Mouse (Mus musculus): ENCODE data around the gene Fam102a. TPM values are rescaled to one million over a fixed set of nuclear protein-coding genes. Genes with fewer than 3 reads are reported as not detected.

Fam102a gene
- total RNA-seq, 2 experiments from 2014 or later, result 1.2 to 6.5 TPM

DNA sequence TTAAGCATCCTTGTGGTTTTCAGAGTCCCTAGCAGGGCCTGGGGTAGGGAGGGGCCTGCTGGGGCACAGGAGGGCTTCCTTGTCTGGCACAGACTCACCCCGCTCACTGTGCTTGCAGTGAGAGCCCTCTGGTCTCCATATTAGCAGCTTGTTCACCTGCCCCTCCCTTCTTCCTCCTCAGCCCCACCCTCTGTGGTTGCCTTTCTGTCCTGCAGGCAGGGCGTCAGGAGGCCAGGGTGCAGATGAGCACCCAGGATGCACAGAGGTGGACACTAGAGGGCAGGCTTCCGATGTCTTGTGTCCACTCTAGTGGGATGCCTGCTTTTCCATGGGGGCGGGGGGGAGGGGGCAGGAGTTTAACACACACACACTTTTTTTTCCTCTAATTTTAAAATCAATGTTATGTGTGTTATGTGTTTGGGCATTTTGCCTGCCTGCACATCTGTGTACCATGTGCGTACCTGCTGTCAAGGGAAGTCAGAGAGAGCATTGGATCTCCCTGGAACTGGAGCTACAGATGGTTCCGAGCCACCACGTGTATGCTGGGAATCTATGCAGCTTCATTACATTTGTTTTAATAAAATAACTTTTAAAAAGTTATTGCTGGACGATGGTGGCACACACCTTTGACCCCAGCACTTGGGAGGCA, 66.4 kb downstream of the Fam102a start:
- ATAC-seq (replicated peaks; ENCODE audit: low FRiP score, poor library complexity, severe bottlenecking), result peak; percentile 62

GRCm38 (mm10) chr2:32602600-32603054, 67.5 kb downstream of the Fam102a start:
- ATAC-seq (replicated peaks; ENCODE audit: low FRiP score, poor library complexity, severe bottlenecking), result peak; percentile 61

- no peak for ATAC-seq (replicated peaks; ENCODE audit: low FRiP score, poor library complexity, severe bottlenecking)
Observed at GRCm38 (mm10) chr2:32604631-32605030, 69.5 kb downstream of the Fam102a start.

DNA sequence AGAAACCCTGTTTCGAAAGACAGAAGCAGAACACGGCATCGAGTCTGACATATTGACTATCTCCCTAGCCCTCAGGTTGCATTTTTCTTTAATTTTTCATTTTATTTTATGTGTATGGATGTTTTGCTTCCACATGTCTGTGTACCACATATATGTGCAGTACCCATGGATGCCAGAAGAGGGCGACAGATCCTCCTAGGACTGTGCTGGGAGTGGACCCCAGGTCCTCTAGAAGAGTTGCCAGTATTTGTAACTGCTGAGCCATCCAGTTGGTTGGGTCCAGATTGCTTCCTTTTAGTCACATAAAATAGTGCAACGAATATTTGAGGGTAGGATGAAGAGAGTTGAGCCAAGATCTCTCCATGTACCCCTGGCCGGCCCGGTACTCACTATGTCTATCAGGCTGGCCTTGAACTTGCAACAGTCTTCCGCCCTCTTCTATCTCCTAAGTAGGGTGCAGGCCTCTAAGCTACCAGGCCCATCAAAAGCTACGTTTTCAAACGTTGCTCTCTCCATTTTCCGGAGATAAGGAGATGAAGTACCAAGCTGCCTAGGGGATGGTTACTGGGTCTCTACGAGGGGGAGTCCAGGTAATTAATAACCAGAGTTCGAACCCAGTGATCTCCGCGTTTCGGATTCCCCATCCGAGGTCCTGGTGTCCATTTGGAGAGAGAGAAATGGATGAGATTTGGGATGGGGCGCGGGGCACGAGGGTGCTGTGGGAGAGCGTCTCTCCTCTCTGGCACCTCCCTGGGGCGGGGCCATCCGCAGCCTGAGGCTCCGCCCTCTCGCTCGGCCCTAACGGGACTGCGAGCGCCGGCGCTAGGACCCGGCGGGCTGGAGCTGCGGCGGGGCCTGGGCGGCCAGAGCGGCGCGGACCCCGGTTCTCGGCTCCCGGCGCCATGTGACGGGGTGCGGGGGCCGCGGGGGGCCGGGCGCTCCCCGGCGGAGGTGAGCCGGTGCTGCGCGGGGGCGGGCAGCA, 71.3 kb downstream of the Fam102a start:
- peak; percentile 75 for ATAC-seq (replicated peaks; ENCODE audit: low FRiP score, poor library complexity, severe bottlenecking)

GRCm38 (mm10) chr2:32607262-32607947, 72.3 kb downstream of the Fam102a start:
- ATAC-seq (replicated peaks; ENCODE audit: low FRiP score, poor library complexity, severe bottlenecking), result peak; percentile 34

- peak; percentile 59 for ATAC-seq (replicated peaks; ENCODE audit: low FRiP score, poor library complexity, severe bottlenecking)
Observed at GRCm38 (mm10) chr2:32608141-32608777, 73.1 kb downstream of the Fam102a start.

DNA sequence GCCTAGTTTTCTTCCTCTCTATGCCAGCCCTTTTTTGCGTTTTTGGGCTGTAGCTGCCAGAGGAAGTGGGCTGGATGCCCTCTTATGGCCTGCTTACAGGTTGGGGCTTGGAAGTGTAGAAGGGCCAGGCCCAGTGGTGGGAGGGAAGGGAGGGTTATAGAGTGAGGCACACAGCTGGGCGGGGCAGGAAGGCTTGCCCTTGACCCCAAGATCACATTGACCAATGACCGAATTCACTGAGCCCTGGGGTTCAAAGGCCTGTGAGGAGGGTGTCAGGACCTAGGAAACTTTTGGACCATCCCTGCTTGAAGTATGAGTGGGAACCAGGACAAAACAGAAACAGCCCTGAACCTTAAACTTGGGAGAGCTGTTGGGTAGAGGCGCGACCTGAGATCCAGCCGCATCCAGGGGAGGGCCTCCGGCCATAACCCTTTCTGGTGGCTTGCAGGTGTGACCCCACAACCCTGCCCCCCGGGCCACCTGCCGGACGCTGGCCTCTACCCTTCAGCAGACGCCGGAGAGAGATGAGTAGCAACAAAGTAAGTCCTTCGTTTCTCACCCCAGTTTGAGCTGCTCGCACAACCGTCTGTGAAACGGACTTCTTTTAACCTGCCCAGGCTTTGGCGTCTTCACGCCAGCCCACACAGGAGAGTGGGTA, 73.8 kb downstream of the Fam102a start:
- ATAC-seq (replicated peaks; ENCODE audit: low FRiP score, poor library complexity, severe bottlenecking), result peak; percentile 6

DNA sequence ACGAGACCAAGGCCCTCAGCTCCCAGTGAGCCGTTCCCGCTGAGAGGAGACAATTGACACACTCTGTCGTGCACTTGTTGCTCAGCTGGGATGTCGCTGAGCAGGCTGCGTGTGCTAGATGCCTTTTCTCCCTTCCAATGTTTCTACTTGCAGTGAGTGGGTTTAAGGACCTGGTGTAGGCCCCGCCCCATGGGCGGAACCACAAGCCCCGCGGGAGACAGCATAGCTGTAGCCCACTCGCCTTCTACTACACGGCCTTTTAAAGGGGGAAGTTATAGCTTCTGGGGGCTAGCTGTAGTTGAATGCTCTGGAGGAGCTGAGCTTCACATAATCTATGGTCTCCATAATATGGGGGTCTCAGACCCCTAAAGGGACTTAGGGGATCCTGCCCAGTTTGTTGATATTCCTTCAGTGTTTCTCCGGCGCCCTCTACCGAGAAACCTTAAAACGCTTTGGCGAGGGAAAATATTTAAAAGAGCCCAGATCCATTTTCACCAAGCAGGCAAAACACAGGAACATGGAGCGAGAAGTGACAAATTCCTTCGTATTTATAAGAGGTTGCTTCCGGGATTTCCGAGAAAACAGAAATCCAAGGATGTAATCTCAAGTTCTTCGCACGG, 75.6 kb downstream of the Fam102a start:
- ATAC-seq (replicated peaks; ENCODE audit: low FRiP score, poor library complexity, severe bottlenecking), result 0 out of 2 replicates have a peak, but pooled peaks have one; percentile 13

DNA sequence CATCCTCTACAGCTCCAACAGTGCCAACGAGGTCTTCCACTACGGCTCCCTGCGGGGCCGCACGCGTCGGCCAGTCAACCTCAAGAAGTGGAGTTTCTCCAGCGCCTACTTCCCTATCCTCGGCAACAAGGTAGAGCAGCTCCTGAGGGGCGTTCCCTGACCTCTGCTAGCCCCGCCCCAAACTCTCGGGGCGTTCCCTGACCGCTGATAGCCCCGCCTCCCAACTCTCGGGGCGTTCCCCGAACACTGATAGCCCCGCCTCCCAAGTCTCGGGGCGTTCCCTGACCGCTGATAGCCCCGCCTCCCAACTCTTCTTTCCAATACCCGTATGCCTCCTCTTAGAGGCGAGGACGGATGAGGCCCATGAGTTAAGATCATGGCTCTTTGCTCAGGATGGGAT, 77.1 kb downstream of the Fam102a start:
- ATAC-seq (replicated peaks; ENCODE audit: low FRiP score, poor library complexity, severe bottlenecking), result no peak

GRCm38 (mm10) chr2:32617109-32617508, 82.0 kb downstream of the Fam102a start:
- no peak for ATAC-seq (replicated peaks; ENCODE audit: low FRiP score, poor library complexity, severe bottlenecking)

DNA sequence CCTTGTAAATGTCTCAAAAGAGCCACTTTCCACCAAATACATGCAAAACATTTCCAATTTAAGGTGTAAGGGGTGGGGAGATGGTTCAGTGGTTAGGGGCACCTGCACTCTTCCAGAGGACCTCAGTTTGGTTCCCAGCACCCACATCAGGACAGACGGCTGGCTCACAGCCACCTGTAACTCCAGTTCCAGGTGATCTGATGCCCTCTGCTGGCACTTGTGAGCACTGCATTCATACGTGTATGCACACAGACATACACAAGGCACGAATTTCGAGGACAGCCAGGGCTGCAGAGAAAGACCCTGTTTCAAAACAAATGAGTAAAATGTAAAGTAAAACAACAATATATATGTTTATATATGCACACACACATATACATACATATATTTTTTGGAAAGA, 82.5 kb downstream of the Fam102a start:
- ATAC-seq (replicated peaks; ENCODE audit: low FRiP score, poor library complexity, severe bottlenecking), result no peak

- no peak for ATAC-seq (replicated peaks; ENCODE audit: low FRiP score, poor library complexity, severe bottlenecking)
Observed at GRCm38 (mm10) chr2:32618051-32618450, 82.9 kb downstream of the Fam102a start.

Other genes starting within 250 kb of the Fam102a start
- 6.3 and 11.1 TPM in 2 replicates for gene Golga2, start 247.9 kb upstream of the Fam102a start, total RNA-seq (2015; ENCODE audit: low replicate concordance)
- 34.5 and 44.0 TPM in 2 replicates for gene Golga2, start 247.9 kb upstream of the Fam102a start, total RNA-seq (2017; ENCODE audit: low replicate concordance)
- 30.4 and 97.8 TPM in 2 replicates for gene Swi5, start 247.3 kb upstream of the Fam102a start, total RNA-seq (2015; ENCODE audit: low replicate concordance)
- gene Swi5, start 247.3 kb upstream of the Fam102a start, total RNA-seq (2017; ENCODE audit: low replicate concordance), result 76.9 and 89.4 TPM in 2 replicates
- gene Ciz1, start 183.0 kb upstream of the Fam102a start, total RNA-seq (2015; ENCODE audit: low replicate concordance), result 18.6 and 38.2 TPM in 2 replicates
- 21.2 and 33.5 TPM in 2 replicates for gene Ciz1, start 183.0 kb upstream of the Fam102a start, total RNA-seq (2017; ENCODE audit: low replicate concordance)
- gene Dnm1, start 182.0 kb upstream of the Fam102a start, total RNA-seq (2015; ENCODE audit: low replicate concordance), result not detected in 2 replicates
- not detected in 2 replicates for gene Dnm1, start 182.0 kb upstream of the Fam102a start, total RNA-seq (2017; ENCODE audit: low replicate concordance)
- 8.6 and 12.3 TPM in 2 replicates for gene 1110008P14Rik, start 153.4 kb upstream of the Fam102a start, total RNA-seq (2015; ENCODE audit: low replicate concordance)
- gene 1110008P14Rik, start 153.4 kb upstream of the Fam102a start, total RNA-seq (2017; ENCODE audit: low replicate concordance), result 5.1 and 7.7 TPM in 2 replicates
- gene Lcn2, start 147.1 kb upstream of the Fam102a start, total RNA-seq (2015; ENCODE audit: low replicate concordance), result 2,071 and 2,279 TPM in 2 replicates
- 352 and 444 TPM in 2 replicates for gene Lcn2, start 147.1 kb upstream of the Fam102a start, total RNA-seq (2017; ENCODE audit: low replicate concordance)
- 1.5 and 1.7 TPM in 2 replicates for gene Ptges2, start 139.4 kb upstream of the Fam102a start, total RNA-seq (2015; ENCODE audit: low replicate concordance)
- gene Ptges2, start 139.4 kb upstream of the Fam102a start, total RNA-seq (2017; ENCODE audit: low replicate concordance), result 2.8 and 6.6 TPM in 2 replicates
- gene Naif1, start 84.9 kb upstream of the Fam102a start, total RNA-seq (2015; ENCODE audit: low replicate concordance), result 0.77 and 0.84 TPM in 2 replicates
- gene Naif1, start 84.9 kb upstream of the Fam102a start, total RNA-seq (2017; ENCODE audit: low replicate concordance), result 0.98 and 2.1 TPM in 2 replicates
- gene Slc25a25, start 83.9 kb upstream of the Fam102a start, total RNA-seq (2015; ENCODE audit: low replicate concordance), result 2.1 and 6.3 TPM in 2 replicates
- gene Slc25a25, start 83.9 kb upstream of the Fam102a start, total RNA-seq (2017; ENCODE audit: low replicate concordance), result 4.2 and 16.2 TPM in 2 replicates
- gene Dpm2, start 35.5 kb downstream of the Fam102a start, total RNA-seq (2015; ENCODE audit: low replicate concordance), result 26.9 and 41.0 TPM in 2 replicates
- 8.6 and 18.2 TPM in 2 replicates for gene Dpm2, start 35.5 kb downstream of the Fam102a start, total RNA-seq (2017; ENCODE audit: low replicate concordance)
- gene Pip5kl1, start 39.5 kb downstream of the Fam102a start, total RNA-seq (2015; ENCODE audit: low replicate concordance), result not detected in 2 replicates
- 1.9 TPM in 1 of 2 replicates, not detected in the other for gene Pip5kl1, start 39.5 kb downstream of the Fam102a start, total RNA-seq (2017; ENCODE audit: low replicate concordance)
- not detected in 2 replicates for gene 9430097D07Rik, start 40.4 kb downstream of the Fam102a start, total RNA-seq (2015; ENCODE audit: low replicate concordance)
- not detected in 2 replicates for gene 9430097D07Rik, start 40.4 kb downstream of the Fam102a start, total RNA-seq (2017; ENCODE audit: low replicate concordance)
- gene St6galnac4, start 51.8 kb downstream of the Fam102a start, total RNA-seq (2015; ENCODE audit: low replicate concordance), result 8.8 and 9.4 TPM in 2 replicates
- gene St6galnac4, start 51.8 kb downstream of the Fam102a start, total RNA-seq (2017; ENCODE audit: low replicate concordance), result 3.8 and 4.9 TPM in 2 replicates
- gene St6galnac6, start 64.4 kb downstream of the Fam102a start, total RNA-seq (2015; ENCODE audit: low replicate concordance), result 0.77 and 3.3 TPM in 2 replicates
- 2.1 and 2.5 TPM in 2 replicates for gene St6galnac6, start 64.4 kb downstream of the Fam102a start, total RNA-seq (2017; ENCODE audit: low replicate concordance)
- not detected in 2 replicates for gene Ak1, start 86.4 kb downstream of the Fam102a start, total RNA-seq (2015; ENCODE audit: low replicate concordance)
- gene Ak1, start 86.4 kb downstream of the Fam102a start, total RNA-seq (2017; ENCODE audit: low replicate concordance), result not detected in 2 replicates
- 4.0 and 6.7 TPM in 2 replicates for gene Eng, start 111.3 kb downstream of the Fam102a start, total RNA-seq (2015; ENCODE audit: low replicate concordance)
- gene Eng, start 111.3 kb downstream of the Fam102a start, total RNA-seq (2017; ENCODE audit: low replicate concordance), result 1.5 and 3.2 TPM in 2 replicates
- gene Fpgs, start 168.8 kb downstream of the Fam102a start, total RNA-seq (2015; ENCODE audit: low replicate concordance), result 1.3 and 4.0 TPM in 2 replicates
- gene Fpgs, start 168.8 kb downstream of the Fam102a start, total RNA-seq (2017; ENCODE audit: low replicate concordance), result 2.1 and 6.6 TPM in 2 replicates
- 15.0 and 25.9 TPM in 2 replicates for gene Cdk9, start 177.7 kb downstream of the Fam102a start, total RNA-seq (2015; ENCODE audit: low replicate concordance)
- gene Cdk9, start 177.7 kb downstream of the Fam102a start, total RNA-seq (2017; ENCODE audit: low replicate concordance), result 18.1 and 19.5 TPM in 2 replicates
- gene Sh2d3c, start 185.7 kb downstream of the Fam102a start, total RNA-seq (2015; ENCODE audit: low replicate concordance), result 15.4 and 23.2 TPM in 2 replicates
- 5.2 and 6.4 TPM in 2 replicates for gene Sh2d3c, start 185.7 kb downstream of the Fam102a start, total RNA-seq (2017; ENCODE audit: low replicate concordance)
- gene 6330409D20Rik, start 205.7 kb downstream of the Fam102a start, total RNA-seq (2015; ENCODE audit: low replicate concordance), result not detected in 2 replicates
- not detected in 2 replicates for gene 6330409D20Rik, start 205.7 kb downstream of the Fam102a start, total RNA-seq (2017; ENCODE audit: low replicate concordance)
- gene Tor2a, start 221.9 kb downstream of the Fam102a start, total RNA-seq (2015; ENCODE audit: low replicate concordance), result 10.4 and 11.3 TPM in 2 replicates
- gene Tor2a, start 221.9 kb downstream of the Fam102a start, total RNA-seq (2017; ENCODE audit: low replicate concordance), result 4.7 and 8.8 TPM in 2 replicates
- gene Ttc16, start 240.3 kb downstream of the Fam102a start, total RNA-seq (2015; ENCODE audit: low replicate concordance), result not detected in 2 replicates
- not detected in 2 replicates for gene Ttc16, start 240.3 kb downstream of the Fam102a start, total RNA-seq (2017; ENCODE audit: low replicate concordance)
- gene Ptrh1, start 240.5 kb downstream of the Fam102a start, total RNA-seq (2015; ENCODE audit: low replicate concordance), result 2.5 TPM in 1 of 2 replicates, not detected in the other
- not detected in 2 replicates for gene Ptrh1, start 240.5 kb downstream of the Fam102a start, total RNA-seq (2017; ENCODE audit: low replicate concordance)
- not detected in 2 replicates for gene Cfap157, start 249.1 kb downstream of the Fam102a start, total RNA-seq (2015; ENCODE audit: low replicate concordance)
- gene Cfap157, start 249.1 kb downstream of the Fam102a start, total RNA-seq (2017; ENCODE audit: low replicate concordance), result not detected in 2 replicates

All from erythroblast, adult 5-6 weeks (primary cell).